Mouse (Mus musculus) kidney, embryonic 15.5 days (tissue): ENCODE measurements around the gene Wnt1. TPM values are rescaled to one million over a fixed set of nuclear protein-coding genes. Genes with fewer than 3 reads are reported as not detected.

Experiments used
- ATAC-seq: fragments of 200-750 bp; cut with Nextera tagmentation; replicated peaks from 2 replicates; pipeline ENCODE4 v1.8.0; 2017; ENCODE audit warnings: moderate TSS enrichment; ENCODE audit not compliant: low FRiP score
- H3K27ac ChIP-seq: fragments of 300-500 bp; sonication (generic); 2 replicates; pipeline ENCODE4 v1.5.1; 2015; ENCODE audit warnings: mild to moderate bottlenecking, inconsistent platforms
- H3K27me3 ChIP-seq: fragments of 300-500 bp; sonication (generic); 2 replicates; pipeline ENCODE4 v1.6.1; 2015; ENCODE audit warnings: inconsistent platforms
- H3K36me3 ChIP-seq: fragments of 300-500 bp; sonication (generic); 2 replicates; pipeline ENCODE4 v1.6.1; 2015; ENCODE audit warnings: inconsistent platforms
- H3K4me1 ChIP-seq: fragments of 300-500 bp; sonication (generic); 2 replicates; pipeline ENCODE4 v1.6.1; 2015; ENCODE audit warnings: inconsistent platforms
- H3K4me2 ChIP-seq: fragments of 300-500 bp; sonication (generic); 2 replicates; pipeline ENCODE4 v1.6.1; 2015; ENCODE audit warnings: moderate library complexity, mild to moderate bottlenecking, inconsistent platforms
- H3K4me3 ChIP-seq: fragments of 300-500 bp; sonication (generic); replicated peaks from 2 replicates; pipeline ENCODE4 v1.5.1; 2015; ENCODE audit warnings: mild to moderate bottlenecking, inconsistent platforms
- H3K9ac ChIP-seq: fragments of 300-500 bp; sonication (generic); 2 replicates; pipeline ENCODE4 v1.6.1; 2015; ENCODE audit warnings: mild to moderate bottlenecking, inconsistent platforms
- H3K9me3 ChIP-seq: fragments of 300-500 bp; sonication (generic); replicated peaks from 2 replicates; pipeline ENCODE4 v1.6.1; 2016; ENCODE audit warnings: inconsistent platforms
- WGBS: fragments of 180-500 bp; shearing (Covaris S2); methylation state at CpG from one replicate; pipeline ENCODE4 v1.1.7; 2015; ENCODE audit warnings: mixed read lengths; 5-methylcytosine and 5-hydroxymethylcytosine counted together
- polyA plus RNA-seq: library from polyadenylated mRNA; unstranded; fragments of >200 nt; fragmentation: Nextera tagmentation; extraction: Ambion mirVana; gene quantifications from 2 replicates; pipeline ENCODE4 v1.2.1, GENCODE M21; 2015

Wnt1 gene
- polyA plus RNA-seq, 1 experiment from 2014 or later: 0.06 TPM

DNA sequence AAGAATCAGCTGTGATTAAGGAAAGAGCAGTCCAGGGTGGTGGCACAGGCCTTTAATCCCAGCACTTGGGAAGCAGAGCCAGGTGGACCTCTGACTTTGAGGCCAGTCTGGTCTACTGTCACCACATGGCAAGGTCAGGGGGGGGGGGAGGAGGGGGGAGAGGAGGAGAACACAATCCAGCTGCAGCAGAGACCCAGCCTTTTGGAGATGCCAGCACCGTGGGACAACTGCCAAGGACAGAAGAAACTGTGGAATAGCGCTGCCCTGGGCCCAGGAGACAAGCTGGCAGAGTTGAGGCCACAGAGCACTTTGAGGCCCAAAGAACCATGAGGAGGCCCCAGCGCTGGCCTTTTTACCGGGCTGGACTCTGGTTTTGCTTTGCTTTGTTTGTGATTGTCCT is 23.7 kb upstream of the Wnt1 start:
- H3K4me1 ChIP-seq: peaks cover 23% of the 10 kb centered on the region
- peaks cover 48% of the 10 kb centered on the region for H3K27me3 ChIP-seq
- 0 out of 2 replicates have a peak, but pooled peaks cover 3% of the 10 kb centered on the region for H3K36me3 ChIP-seq
- no peaks in the 10 kb centered on the region for H3K9me3 ChIP-seq
- ATAC-seq: no peak
- WGBS: 68% methylated on average over 4 of the region's 4 CpGs
- H3K27ac ChIP-seq: no peak overlapping the region
- no peak overlapping the region for H3K4me2 ChIP-seq
- no peak overlapping the region for H3K4me3 ChIP-seq
- no peak overlapping the region for H3K9ac ChIP-seq

- no peak for ATAC-seq
- Histone ChIP-seq H3K4me1 (peaks cover 23% of the 10 kb centered on the region), H3K36me3 (no peaks in the 10 kb centered on the region), H3K9ac (no peak overlapping the region), H3K27ac (no peak overlapping the region), H3K4me3 (no peak overlapping the region), H3K9me3 (no peaks in the 10 kb centered on the region), H3K27me3 (peaks cover 71% of the 10 kb centered on the region), H3K4me2 (no peak overlapping the region)
- 26% methylated on average over 5 of the region's 5 CpGs for WGBS
Measured at GRCm38 (mm10) chr15:98768259-98768658, 21.4 kb upstream of the Wnt1 start.

GRCm38 (mm10) chr15:98771813-98772425 is 17.7 kb upstream of the Wnt1 start:
- Histone ChIP-seq H3K4me1 (peaks cover 34% of the 10 kb centered on the region), H3K27me3 (peaks cover 86% of the 10 kb centered on the region), H3K27ac (no peak overlapping the region), H3K36me3 (no peaks in the 10 kb centered on the region), H3K4me2 (peak overlapping the region; percentile 67), H3K4me3 (peak overlapping the region; percentile 42), H3K9ac (peak overlapping the region; percentile 32; the same call in 1 of the 2 replicates), H3K9me3 (no peaks in the 10 kb centered on the region)
- WGBS: 5% methylated on average over 12 of the region's 12 CpGs
- ATAC-seq: no peak

DNA sequence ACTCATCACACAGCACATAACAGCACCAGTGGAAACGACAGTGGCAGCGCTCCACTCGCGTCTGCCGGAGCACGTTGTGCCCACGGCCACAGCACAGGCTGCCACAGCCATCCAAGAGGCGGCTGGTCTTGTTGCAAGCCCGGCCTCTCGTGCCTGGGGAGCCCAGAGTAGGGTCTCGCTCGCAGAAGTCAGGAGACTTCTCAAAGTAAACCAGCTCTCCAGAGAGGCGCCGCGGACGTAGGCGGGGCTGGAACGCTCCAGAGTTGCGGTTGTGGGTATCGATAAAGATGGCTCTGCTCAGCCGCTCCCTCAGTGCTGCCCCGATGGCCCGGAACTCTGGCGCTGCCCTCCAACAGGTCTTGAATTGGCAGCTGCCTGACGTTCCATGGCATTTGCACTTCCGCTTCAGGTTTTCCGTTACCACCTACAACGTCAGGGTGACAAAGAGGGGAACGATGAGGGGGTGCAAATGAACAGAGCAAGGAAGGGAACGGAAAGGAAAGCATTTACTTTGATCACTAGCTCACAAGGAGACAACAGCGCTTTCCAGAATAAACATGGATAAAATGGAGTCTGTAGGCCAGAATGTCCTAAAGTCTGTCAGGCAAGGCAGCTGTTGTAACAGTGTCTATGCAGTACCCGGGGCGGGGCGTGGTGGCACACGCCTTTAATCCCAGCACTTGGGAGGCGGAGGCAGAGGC is 17.0 kb upstream of the Wnt1 start:
- Histone ChIP-seq H3K9ac (peak overlapping the region; percentile 32; the same call in 1 of the 2 replicates), H3K4me2 (peak overlapping the region; percentile 67), H3K4me1 (peaks cover 41% of the 10 kb centered on the region), H3K9me3 (no peaks in the 10 kb centered on the region), H3K27ac (no peak overlapping the region), H3K27me3 (peaks cover 93% of the 10 kb centered on the region), H3K4me3 (peak overlapping the region; percentile 42), H3K36me3 (no peaks in the 10 kb centered on the region)
- no peak for ATAC-seq
- WGBS: 2% methylated on average over 36 of the region's 36 CpGs

GRCm38 (mm10) chr15:98774096-98774495 is 15.6 kb upstream of the Wnt1 start:
- no peak overlapping the region for H3K27ac ChIP-seq
- peaks cover 52% of the 10 kb centered on the region for H3K4me1 ChIP-seq
- H3K36me3 ChIP-seq: no peaks in the 10 kb centered on the region
- H3K4me2 ChIP-seq: no peak overlapping the region
- WGBS: 17% methylated on average over 15 of the region's 15 CpGs
- no peak overlapping the region for H3K4me3 ChIP-seq
- ATAC-seq: no peak
- peaks cover 99% of the 10 kb centered on the region for H3K27me3 ChIP-seq
- no peak overlapping the region for H3K9ac ChIP-seq
- no peaks in the 10 kb centered on the region for H3K9me3 ChIP-seq

DNA sequence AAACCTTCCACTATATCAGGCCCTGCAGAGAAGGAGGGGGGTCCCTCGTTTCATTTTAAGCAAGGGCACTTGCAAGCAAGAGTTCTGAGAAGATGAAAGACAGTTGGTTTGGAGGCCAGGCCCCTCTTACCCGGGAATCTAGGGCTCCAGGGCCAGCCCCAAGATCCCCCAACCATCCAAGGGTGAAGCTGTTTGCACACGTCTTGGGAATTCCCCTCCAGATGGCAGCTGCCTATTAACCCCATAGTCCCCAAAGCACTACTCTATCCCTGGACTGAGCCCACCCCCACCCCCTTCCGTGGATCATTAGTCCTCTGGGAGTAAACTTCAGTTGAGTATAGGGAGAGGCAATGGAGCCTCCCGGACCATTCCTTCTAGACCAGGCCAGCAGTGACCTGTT is 14.1 kb upstream of the Wnt1 start:
- no peak for ATAC-seq

DNA sequence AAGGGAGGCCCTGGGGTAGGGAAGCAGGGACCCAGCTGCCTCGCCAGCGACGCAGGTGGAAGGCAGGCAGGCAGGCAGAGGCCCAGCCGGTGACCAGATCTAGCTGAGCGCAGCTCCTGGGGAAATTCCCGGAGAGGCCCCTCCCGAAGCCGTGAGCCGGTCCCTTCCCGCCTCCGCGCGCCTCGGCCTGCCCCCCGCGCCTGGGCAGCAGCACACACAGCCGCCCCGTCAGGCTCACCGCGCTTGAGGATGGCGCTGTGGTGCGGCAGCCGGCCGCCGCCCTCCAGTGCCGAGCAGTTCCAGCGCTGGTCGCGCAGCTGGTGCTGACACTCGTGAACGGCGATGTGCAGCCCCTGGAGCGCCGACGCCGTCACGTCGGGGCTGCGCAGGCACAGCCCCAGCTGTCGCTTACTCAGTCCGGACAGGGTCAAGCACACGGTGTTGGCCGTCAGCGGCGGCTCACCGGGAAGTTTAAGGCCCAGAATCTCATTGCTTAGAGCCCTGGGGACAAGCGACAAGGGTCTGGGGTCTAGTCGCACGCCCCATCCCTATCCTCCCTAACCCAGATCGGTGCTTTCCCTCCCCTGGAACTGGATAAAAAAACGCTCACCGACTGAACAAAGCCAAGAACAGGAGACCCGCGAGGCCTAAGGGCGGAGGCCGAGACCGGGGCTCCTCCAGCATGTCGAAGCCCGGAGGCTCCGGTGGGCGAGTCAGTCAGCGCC is 13.2 kb upstream of the Wnt1 start:
- ATAC-seq: peak; percentile 38
- WGBS: 1% methylated on average over 62 of the region's 62 CpGs
- H3K36me3 ChIP-seq: no peaks in the 10 kb centered on the region
- peak overlapping the region; percentile 53 for H3K4me2 ChIP-seq
- H3K27ac ChIP-seq: no peak overlapping the region
- H3K4me1 ChIP-seq: peaks cover 54% of the 10 kb centered on the region
- no peaks in the 10 kb centered on the region for H3K9me3 ChIP-seq
- H3K4me3 ChIP-seq: peak overlapping the region; percentile 31
- peaks cover 100% of the 10 kb centered on the region for H3K27me3 ChIP-seq
- H3K9ac ChIP-seq: no peak overlapping the region

More for the DNA sequence above, 14.1 kb upstream of the Wnt1 start:
- H3K4me2 ChIP-seq: 0 out of 2 replicates have a peak overlapping the region, but pooled peaks have one; percentile 53
- H3K4me3 ChIP-seq: no peak overlapping the region
- WGBS: 2% methylated on average over 5 of the region's 5 CpGs
- peaks cover 54% of the 10 kb centered on the region for H3K4me1 ChIP-seq
- peaks cover 100% of the 10 kb centered on the region for H3K27me3 ChIP-seq
- H3K9me3 ChIP-seq: no peaks in the 10 kb centered on the region
- H3K27ac ChIP-seq: no peak overlapping the region
- H3K36me3 ChIP-seq: no peaks in the 10 kb centered on the region
- H3K9ac ChIP-seq: no peak overlapping the region

- H3K9ac ChIP-seq: no peak overlapping the region
- H3K27ac ChIP-seq: no peak overlapping the region
- H3K36me3 ChIP-seq: no peaks in the 10 kb centered on the region
- no peak for ATAC-seq
- peaks cover 100% of the 10 kb centered on the region for H3K27me3 ChIP-seq
- H3K9me3 ChIP-seq: no peaks in the 10 kb centered on the region
- 2% methylated on average over 19 of the region's 19 CpGs for WGBS
- H3K4me3 ChIP-seq: peak overlapping the region; percentile 32
- H3K4me2 ChIP-seq: peak overlapping the region; percentile 53
- peaks cover 50% of the 10 kb centered on the region for H3K4me1 ChIP-seq
Measured at GRCm38 (mm10) chr15:98777005-98777616, 12.5 kb upstream of the Wnt1 start.

- no peak for ATAC-seq
Measured at GRCm38 (mm10) chr15:98777762-98778161, 11.9 kb upstream of the Wnt1 start, which contains the start of gene Wnt10b. TSS of gene Wnt10b (minus strand) at chr15:98778150.

DNA sequence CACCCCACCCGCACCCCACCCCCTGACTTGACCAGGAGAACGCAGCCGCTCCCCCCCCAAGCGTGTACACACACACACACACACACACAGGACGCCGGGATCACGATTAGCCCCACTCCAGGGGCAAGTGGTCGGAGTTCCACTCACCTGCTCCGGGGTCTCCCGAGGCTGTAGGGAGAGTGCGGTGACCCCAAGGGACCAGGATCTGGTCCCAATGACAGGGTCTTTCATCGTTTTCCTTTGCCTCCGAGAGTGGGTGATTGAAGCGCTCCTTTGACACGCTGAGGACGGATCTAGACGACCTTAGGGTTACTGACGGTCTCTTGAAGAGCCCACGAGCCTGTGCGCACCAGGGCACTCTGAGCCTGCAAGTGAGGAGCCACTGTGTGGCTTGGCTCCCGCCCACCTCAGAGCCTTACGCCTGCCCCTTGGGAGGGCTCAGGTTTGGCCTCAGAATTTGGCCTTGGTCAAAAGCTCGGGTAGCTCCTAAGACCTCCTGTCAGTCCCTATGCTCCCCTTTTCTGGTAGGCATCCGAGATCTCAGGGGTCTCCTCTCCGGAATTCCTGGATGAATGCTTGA is 11.4 kb upstream of the Wnt1 start:
- peak overlapping the region; percentile 52 for H3K4me2 ChIP-seq
- H3K9me3 ChIP-seq: no peaks in the 10 kb centered on the region
- H3K27ac ChIP-seq: no peak overlapping the region
- no peak for ATAC-seq
- H3K9ac ChIP-seq: no peak overlapping the region
- peak overlapping the region; percentile 32 for H3K4me3 ChIP-seq
- H3K27me3 ChIP-seq: peaks cover 97% of the 10 kb centered on the region
- peaks cover 38% of the 10 kb centered on the region for H3K4me1 ChIP-seq
- WGBS: 2% methylated on average over 23 of the region's 25 CpGs
- H3K36me3 ChIP-seq: no peaks in the 10 kb centered on the region

More at GRCm38 (mm10) chr15:98777762-98778161, 11.9 kb upstream of the Wnt1 start, which contains the start of gene Wnt10b:
- H3K4me1 ChIP-seq: peaks cover 43% of the 10 kb centered on the region
- H3K27ac ChIP-seq: no peak within 1 kb of the TSS
- peak within 1 kb of the TSS; percentile 52 for H3K4me2 ChIP-seq
- peak within 1 kb of the TSS; percentile 32 for H3K4me3 ChIP-seq
- H3K36me3 ChIP-seq: no peaks in the 10 kb centered on the region
- no peak within 1 kb of the TSS for H3K9ac ChIP-seq
- no peaks in the 10 kb centered on the region for H3K9me3 ChIP-seq
- peaks cover 99% of the 10 kb centered on the region for H3K27me3 ChIP-seq
- WGBS: under 1% methylated on average over 31 of the region's 33 CpGs

DNA sequence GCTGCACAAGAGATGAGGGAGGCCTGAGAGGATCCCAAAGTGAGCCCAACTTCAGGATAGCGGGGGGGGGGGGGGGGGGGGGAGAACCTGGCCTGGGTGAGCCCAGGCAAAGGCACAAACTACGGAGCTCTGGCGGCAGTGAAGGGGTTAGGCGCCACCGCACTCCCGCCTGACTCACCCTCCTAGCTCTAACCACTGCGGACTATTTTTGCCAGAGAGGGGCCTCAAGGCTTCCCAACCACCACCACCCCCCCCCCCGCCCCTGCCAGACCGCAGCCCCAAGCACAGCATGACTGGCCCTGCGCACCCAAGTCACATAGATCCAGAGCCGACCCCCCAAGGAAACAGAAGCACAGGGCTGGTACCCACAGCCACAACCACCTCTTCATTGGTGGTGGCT is 10.9 kb upstream of the Wnt1 start:
- Histone ChIP-seq H3K4me3 (peak overlapping the region; percentile 32; the same call in 1 of the 2 replicates), H3K27me3 (peaks cover 93% of the 10 kb centered on the region), H3K4me1 (peaks cover 38% of the 10 kb centered on the region), H3K9me3 (no peaks in the 10 kb centered on the region), H3K36me3 (no peaks in the 10 kb centered on the region), H3K4me2 (no peak overlapping the region), H3K9ac (no peak overlapping the region), H3K27ac (no peak overlapping the region)
- ATAC-seq: no peak
- 2% methylated on average over 10 of the region's 11 CpGs for WGBS
